Mouse (Mus musculus) stomach, embryonic 15.5 days (tissue): ENCODE measurements around the gene Zfp668. TPM values are rescaled to one million over a fixed set of nuclear protein-coding genes. Genes with fewer than 3 reads are reported as not detected.

Experiments used
- ATAC-seq: fragments of 200-750 bp; cut with Nextera tagmentation; 2 replicates; pipeline ENCODE4 v1.8.0; 2017; ENCODE audit warnings: low read depth, moderate number of reproducible peaks, moderate TSS enrichment; ENCODE audit not compliant: insufficient read depth, low FRiP score
- H3K27ac ChIP-seq: fragments of 300-500 bp; sonication (generic); 2 replicates; pipeline ENCODE4 v1.5.1; 2015; ENCODE audit warnings: mild to moderate bottlenecking, inconsistent platforms
- H3K27me3 ChIP-seq: fragments of 300-500 bp; sonication (generic); replicated peaks from 2 replicates; pipeline ENCODE4 v1.6.1; 2015; ENCODE audit warnings: inconsistent platforms
- H3K36me3 ChIP-seq: fragments of 300-500 bp; sonication (generic); 2 replicates; pipeline ENCODE4 v1.6.1; 2015; ENCODE audit warnings: inconsistent platforms
- H3K4me1 ChIP-seq: fragments of 300-500 bp; sonication (generic); 2 replicates; pipeline ENCODE4 v1.6.1; 2015; ENCODE audit warnings: inconsistent platforms
- H3K4me2 ChIP-seq: fragments of 300-500 bp; sonication (generic); 2 replicates; pipeline ENCODE4 v1.6.1; 2015; ENCODE audit warnings: mild to moderate bottlenecking, inconsistent platforms
- H3K4me3 ChIP-seq: fragments of 300-500 bp; sonication (generic); replicated peaks from 2 replicates; pipeline ENCODE4 v1.5.1; 2015; ENCODE audit warnings: inconsistent platforms
- H3K9ac ChIP-seq: fragments of 300-500 bp; sonication (generic); 2 replicates; pipeline ENCODE4 v1.6.1; 2015; ENCODE audit warnings: inconsistent platforms
- H3K9me3 ChIP-seq: fragments of 300-500 bp; sonication (generic); 2 replicates; pipeline ENCODE4 v1.6.1; 2016; ENCODE audit warnings: inconsistent platforms
- WGBS: fragments of 180-500 bp; shearing (Covaris S2); methylation state at CpG from one replicate; pipeline ENCODE4 v1.1.7; 2015; 5-methylcytosine and 5-hydroxymethylcytosine counted together
- polyA plus RNA-seq: library from polyadenylated mRNA; unstranded; fragments of >200 nt; fragmentation: Nextera tagmentation; extraction: Ambion mirVana; gene quantifications from 2 replicates; pipeline ENCODE4 v1.2.1, GENCODE M21; 2015

The Zfp668 gene
- polyA plus RNA-seq, 1 experiment from 2014 or later = 16.7 TPM

DNA sequence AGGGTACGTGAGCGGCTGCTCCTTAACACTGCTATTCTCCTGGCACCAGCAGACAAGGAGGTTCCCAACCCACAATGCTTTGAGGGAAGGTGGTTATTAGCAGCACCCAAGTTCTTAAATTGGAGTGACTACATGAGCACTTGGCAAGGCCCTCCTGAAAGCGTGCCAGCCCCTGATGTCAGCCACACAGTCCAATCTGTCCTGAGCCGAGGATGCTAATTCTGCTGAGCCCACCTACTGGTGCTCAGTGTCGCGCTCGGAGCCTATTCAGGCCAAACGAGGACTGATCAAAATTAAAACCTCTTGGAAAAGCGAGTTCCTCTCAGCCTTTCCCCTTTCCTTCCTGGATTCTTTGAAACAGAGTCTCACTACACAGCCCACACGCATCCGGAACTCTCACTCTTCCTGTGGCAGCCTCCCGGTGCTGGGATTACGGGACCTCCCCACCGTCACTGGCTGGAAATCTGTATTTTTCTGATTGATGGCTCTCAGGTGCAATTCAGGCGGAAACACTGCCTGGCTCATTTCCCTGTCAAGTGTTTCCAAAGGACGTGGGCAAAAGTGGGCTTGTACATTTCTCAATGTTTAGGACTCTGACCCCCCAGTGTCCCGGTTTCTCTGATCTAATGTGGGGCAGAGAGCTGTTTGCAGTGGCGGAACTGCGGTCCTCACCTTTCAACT lies 62.2 kb downstream of the Zfp668 start:
- no peaks in the 10 kb centered on the region for H3K27me3 ChIP-seq
- no peak for ATAC-seq
- no peak overlapping the region for H3K4me3 ChIP-seq
- H3K4me2 ChIP-seq = no peak overlapping the region
- no peaks in the 10 kb centered on the region for H3K36me3 ChIP-seq
- WGBS = 79% methylated on average over 19 of the region's 19 CpGs
- H3K9me3 ChIP-seq = no peaks in the 10 kb centered on the region
- no peak overlapping the region for H3K9ac ChIP-seq
- peak overlapping the region; percentile 13; the same call in 1 of the 2 replicates for H3K27ac ChIP-seq
- H3K4me1 ChIP-seq = 0 out of 2 replicates have a peak, but pooled peaks cover 4% of the 10 kb centered on the region

DNA sequence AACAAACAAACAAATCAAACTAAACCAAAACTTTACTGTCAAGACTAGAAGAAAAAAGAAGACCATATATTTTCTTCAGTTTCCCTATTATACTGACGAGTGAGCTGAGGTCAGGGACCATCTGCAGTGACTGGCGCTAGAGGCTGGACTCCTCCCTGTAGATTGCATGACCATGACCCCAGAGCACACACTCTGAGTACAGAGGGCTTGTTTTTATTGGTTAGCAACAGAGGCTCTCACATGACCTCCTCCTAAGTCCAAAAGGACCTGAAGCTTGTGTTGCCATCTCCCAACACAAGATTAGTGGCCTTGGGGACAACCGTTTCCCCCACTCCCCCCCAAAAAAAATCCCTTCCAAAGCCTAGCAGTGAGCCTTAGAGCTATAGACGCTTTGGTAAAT lies 62.8 kb downstream of the Zfp668 start:
- Histone ChIP-seq H3K36me3 (no peaks in the 10 kb centered on the region), H3K4me2 (no peak overlapping the region), H3K27ac (peak overlapping the region; percentile 11; the same call in 1 of the 2 replicates), H3K27me3 (no peaks in the 10 kb centered on the region), H3K9me3 (no peaks in the 10 kb centered on the region), H3K9ac (no peak overlapping the region), H3K4me3 (no peak overlapping the region), H3K4me1 (0 out of 2 replicates have a peak, but pooled peaks cover 4% of the 10 kb centered on the region)
- no peak for ATAC-seq
- 66% methylated on average over 4 of the region's 4 CpGs for WGBS

Other genes with a start within 250 kb of the Zfp668 start
- 59.3 and 63.4 TPM in 2 replicates for gene Bcl7c, start 167.9 kb downstream of the Zfp668 start, polyA plus RNA-seq
- 15.6 and 17.0 TPM in 2 replicates for gene Ctf1, start 164.1 kb downstream of the Zfp668 start, polyA plus RNA-seq
- 0.24 and 0.26 TPM in 2 replicates for gene Ctf2, start 144.7 kb downstream of the Zfp668 start, polyA plus RNA-seq
- gene Fbxl19, start 132.3 kb downstream of the Zfp668 start, polyA plus RNA-seq = 3.8 and 4.8 TPM in 2 replicates
- gene Orai3, start 107.0 kb downstream of the Zfp668 start, polyA plus RNA-seq = 29.2 and 29.6 TPM in 2 replicates
- gene Setd1a, start 100.2 kb downstream of the Zfp668 start, polyA plus RNA-seq = 21.1 and 25.0 TPM in 2 replicates
- gene Gm49388, start 91.2 kb downstream of the Zfp668 start, polyA plus RNA-seq = not detected in 2 replicates
- 27.4 and 31.8 TPM in 2 replicates for gene Hsd3b7, start 76.2 kb downstream of the Zfp668 start, polyA plus RNA-seq
- gene Stx4a, start 52.5 kb downstream of the Zfp668 start, polyA plus RNA-seq = 45.3 and 48.1 TPM in 2 replicates
- 3.2 and 3.4 TPM in 2 replicates for gene Stx1b, start 52.3 kb downstream of the Zfp668 start, polyA plus RNA-seq
- gene Zfp646, start 607 bp downstream of the Zfp668 start, polyA plus RNA-seq = 9.1 and 10.9 TPM in 2 replicates
- 1.7 and 1.8 TPM in 2 replicates for gene Prss53, start 14.1 kb upstream of the Zfp668 start, polyA plus RNA-seq
- gene Gm21974, start 18.6 kb upstream of the Zfp668 start, polyA plus RNA-seq = not detected in 2 replicates
- gene Vkorc1, start 18.8 kb upstream of the Zfp668 start, polyA plus RNA-seq = 186 and 190 TPM in 2 replicates
- gene Bckdk, start 27.3 kb upstream of the Zfp668 start, polyA plus RNA-seq = 145 and 157 TPM in 2 replicates
- 35.0 and 35.6 TPM in 2 replicates for gene Kat8, start 35.7 kb upstream of the Zfp668 start, polyA plus RNA-seq
- gene Prss8, start 53.3 kb upstream of the Zfp668 start, polyA plus RNA-seq = 61.2 and 70.2 TPM in 2 replicates
- gene Prss36, start 69.9 kb upstream of the Zfp668 start, polyA plus RNA-seq = 10.8 and 10.9 TPM in 2 replicates
- 367 and 393 TPM in 2 replicates for gene Fus, start 90.6 kb upstream of the Zfp668 start, polyA plus RNA-seq
- gene Pycard, start 117.0 kb upstream of the Zfp668 start, polyA plus RNA-seq = 177 and 185 TPM in 2 replicates
- gene Trim72, start 127.1 kb upstream of the Zfp668 start, polyA plus RNA-seq = 0.09 and 0.41 TPM in 2 replicates
- gene Itgam, start 185.8 kb upstream of the Zfp668 start, polyA plus RNA-seq = 3.5 and 3.6 TPM in 2 replicates
- gene Gm49368, start 185.9 kb upstream of the Zfp668 start, polyA plus RNA-seq = not detected in 2 replicates